Mouse (Mus musculus): ENCODE measurements around the gene Svep1.

GRCm38 (mm10) chr4:58159564-58159963, 47.1 kb downstream of the Svep1 start:
- no peak for TF ChIP-seq CTCF (IDR thresholded peaks at IDR 0.05; ENCODE audit: control insufficient read depth, insufficient read depth, insufficient replicate concordance, low read depth, low read length)
- no peak for TF ChIP-seq POLR2A (IDR thresholded peaks at IDR 0.05; ENCODE audit: control insufficient read depth, low read depth, low read length)

All from testis, adult 2 months (tissue).